Comparison of ENCODE assay signal across 10 mouse cellular contexts in genomic region chr17:74186197-74186596, GRCm38 (mm10).
DNase-seq lines count a peak whose midpoint lies in the region; ATAC-seq lines count a peak whose summit lies in the region.
"Had no signal": no experiment of that assay in that cellular context is flagged by ENCODE, and none has a peak within 500 bp of the region (broad histone marks: within the 10 kb centered on the region; RNA-seq: fewer than 3 reads in every experiment).

No protein-coding gene starts in this region.

- H3K4me2 ChIP-seq in forebrain, embryonic 13.5 days = no peak overlapping the region
- H3K4me2 ChIP-seq in forebrain, embryonic 16.5 days (ENCODE audit: low read length) = no peak overlapping the region
- H3K4me2 ChIP-seq in midbrain, embryonic 15.5 days = no peak overlapping the region
- no peak overlapping the region for H3K4me2 ChIP-seq in embryonic facial prominence, embryonic 12.5 days (replicated peaks)
- H3K4me2 ChIP-seq: heart, embryonic 15.5 days had no signal

- DNase-seq in midbrain, embryonic 10.5 days (ENCODE audit: low spot score) = no peak
- DNase-seq in gastrocnemius, adult 8-10 months (ENCODE audit: low spot score in 2 of 2) = no peak
- DNase-seq in cerebellum, adult 11 months = no peak

- H3K4me1 ChIP-seq in forebrain, embryonic 13.5 days = no peaks in the 10 kb centered on the region
- no peaks in the 10 kb centered on the region for H3K4me1 ChIP-seq in forebrain, embryonic 16.5 days (replicated peaks; ENCODE audit: control insufficient read depth, insufficient read depth, low read length)
- no peaks in the 10 kb centered on the region for H3K4me1 ChIP-seq in midbrain, embryonic 15.5 days
- no peaks in the 10 kb centered on the region for H3K4me1 ChIP-seq in midbrain, embryonic 10.5 days
- no peaks in the 10 kb centered on the region for H3K4me1 ChIP-seq in embryonic facial prominence, embryonic 12.5 days
- H3K4me1 ChIP-seq: heart, embryonic 15.5 days had no signal

- H3K36me3 ChIP-seq in forebrain, embryonic 13.5 days (ENCODE audit: poor library complexity, severe bottlenecking) = no peaks in the 10 kb centered on the region
- H3K36me3 ChIP-seq in forebrain, embryonic 16.5 days (ENCODE audit: control insufficient read depth, insufficient read depth) = no peaks in the 10 kb centered on the region
- no peaks in the 10 kb centered on the region for H3K36me3 ChIP-seq in midbrain, embryonic 15.5 days (replicated peaks)
- H3K36me3 ChIP-seq in midbrain, embryonic 10.5 days = 0 out of 2 replicates have a peak, but pooled peaks cover 3% of the 10 kb centered on the region
- no peaks in the 10 kb centered on the region for H3K36me3 ChIP-seq in embryonic facial prominence, embryonic 12.5 days
- H3K36me3 ChIP-seq: heart, embryonic 15.5 days had no signal

- no peak overlapping the region for H3K4me3 ChIP-seq in forebrain, embryonic 13.5 days
- no peak overlapping the region for H3K4me3 ChIP-seq in forebrain, embryonic 16.5 days (replicated peaks; ENCODE audit: low read length)
- no peak overlapping the region for H3K4me3 ChIP-seq in midbrain, embryonic 15.5 days
- no peak overlapping the region for H3K4me3 ChIP-seq in midbrain, embryonic 10.5 days
- H3K4me3 ChIP-seq in embryonic facial prominence, embryonic 12.5 days = no peak overlapping the region
- H3K4me3 ChIP-seq: heart, embryonic 15.5 days; myocyte had no signal

- H3K27ac ChIP-seq in forebrain, embryonic 13.5 days = no peak overlapping the region
- H3K27ac ChIP-seq in forebrain, embryonic 16.5 days (ENCODE audit: low read length) = no peak overlapping the region
- no peak overlapping the region for H3K27ac ChIP-seq in midbrain, embryonic 15.5 days
- no peak overlapping the region for H3K27ac ChIP-seq in midbrain, embryonic 10.5 days (replicated peaks)
- H3K27ac ChIP-seq in embryonic facial prominence, embryonic 12.5 days = no peak overlapping the region
- H3K27ac ChIP-seq: heart, embryonic 15.5 days had no signal

- no peaks in the 10 kb centered on the region for H3K27me3 ChIP-seq in forebrain, embryonic 13.5 days
- H3K27me3 ChIP-seq in forebrain, embryonic 16.5 days (replicated peaks; ENCODE audit: control insufficient read depth, insufficient read depth, low read length) = no peaks in the 10 kb centered on the region
- no peaks in the 10 kb centered on the region for H3K27me3 ChIP-seq in midbrain, embryonic 15.5 days (replicated peaks)
- no peaks in the 10 kb centered on the region for H3K27me3 ChIP-seq in midbrain, embryonic 10.5 days (ENCODE audit: low read depth, poor library complexity, severe bottlenecking)
- no peaks in the 10 kb centered on the region for H3K27me3 ChIP-seq in embryonic facial prominence, embryonic 12.5 days
- H3K27me3 ChIP-seq: heart, embryonic 15.5 days had no signal

- peak; percentile 66; the same call in 1 of the 2 replicates for ATAC-seq in forebrain, embryonic 13.5 days
- ATAC-seq in forebrain, embryonic 16.5 days = no peak; the same call in 1 of the 2 replicates
- 0 out of 2 replicates have a peak, but pooled peaks have one; percentile 39 for ATAC-seq in midbrain, embryonic 15.5 days (replicated peaks)
- ATAC-seq in embryonic facial prominence, embryonic 12.5 days (ENCODE audit: insufficient number of reproducible peaks, insufficient read depth, low FRiP score, low TSS enrichment) = 0 out of 2 replicates have a peak, but pooled peaks have one; percentile 67
- ATAC-seq in megakaryocyte-erythroid progenitor cell, adult 5-6 weeks (replicated peaks; ENCODE audit: low FRiP score, low TSS enrichment, poor library complexity, severe bottlenecking) = peak; percentile 59

- no peaks in the 10 kb centered on the region for H3K9me3 ChIP-seq in forebrain, embryonic 13.5 days (replicated peaks)
- H3K9me3 ChIP-seq in forebrain, embryonic 16.5 days (ENCODE audit: control insufficient read depth, low read length) = no peaks in the 10 kb centered on the region
- H3K9me3 ChIP-seq in midbrain, embryonic 15.5 days = no peaks in the 10 kb centered on the region
- H3K9me3 ChIP-seq in midbrain, embryonic 10.5 days (replicated peaks) = no peaks in the 10 kb centered on the region
- H3K9me3 ChIP-seq in embryonic facial prominence, embryonic 12.5 days = no peaks in the 10 kb centered on the region
- H3K9me3 ChIP-seq: heart, embryonic 15.5 days had no signal

- 74% methylated on average over 5 of the region's 5 CpGs for WGBS in forebrain, embryonic 13.5 days
- 68% methylated on average over 5 of the region's 5 CpGs for WGBS in forebrain, embryonic 16.5 days
- WGBS in midbrain, embryonic 15.5 days = 69% methylated on average over 5 of the region's 5 CpGs
- WGBS in midbrain, embryonic 10.5 days = 92% methylated on average over 5 of the region's 5 CpGs
- WGBS in embryonic facial prominence, embryonic 12.5 days = 73% methylated on average over 5 of the region's 5 CpGs

- H3K9ac ChIP-seq in forebrain, embryonic 13.5 days = no peak overlapping the region
- no peak overlapping the region for H3K9ac ChIP-seq in forebrain, embryonic 16.5 days (replicated peaks; ENCODE audit: low read depth, low read length)
- H3K9ac ChIP-seq in midbrain, embryonic 15.5 days = no peak overlapping the region
- no peak overlapping the region for H3K9ac ChIP-seq in embryonic facial prominence, embryonic 12.5 days
- H3K9ac ChIP-seq: heart, embryonic 15.5 days had no signal
